Mouse (Mus musculus): ENCODE measurements around the gene Aph1b.
"Not testable (repeated sequence)": the region's sequence is repeated elsewhere in the genome, so short reads cannot be mapped to it uniquely, and the experiment has no call there.

Aph1b gene

DNA sequence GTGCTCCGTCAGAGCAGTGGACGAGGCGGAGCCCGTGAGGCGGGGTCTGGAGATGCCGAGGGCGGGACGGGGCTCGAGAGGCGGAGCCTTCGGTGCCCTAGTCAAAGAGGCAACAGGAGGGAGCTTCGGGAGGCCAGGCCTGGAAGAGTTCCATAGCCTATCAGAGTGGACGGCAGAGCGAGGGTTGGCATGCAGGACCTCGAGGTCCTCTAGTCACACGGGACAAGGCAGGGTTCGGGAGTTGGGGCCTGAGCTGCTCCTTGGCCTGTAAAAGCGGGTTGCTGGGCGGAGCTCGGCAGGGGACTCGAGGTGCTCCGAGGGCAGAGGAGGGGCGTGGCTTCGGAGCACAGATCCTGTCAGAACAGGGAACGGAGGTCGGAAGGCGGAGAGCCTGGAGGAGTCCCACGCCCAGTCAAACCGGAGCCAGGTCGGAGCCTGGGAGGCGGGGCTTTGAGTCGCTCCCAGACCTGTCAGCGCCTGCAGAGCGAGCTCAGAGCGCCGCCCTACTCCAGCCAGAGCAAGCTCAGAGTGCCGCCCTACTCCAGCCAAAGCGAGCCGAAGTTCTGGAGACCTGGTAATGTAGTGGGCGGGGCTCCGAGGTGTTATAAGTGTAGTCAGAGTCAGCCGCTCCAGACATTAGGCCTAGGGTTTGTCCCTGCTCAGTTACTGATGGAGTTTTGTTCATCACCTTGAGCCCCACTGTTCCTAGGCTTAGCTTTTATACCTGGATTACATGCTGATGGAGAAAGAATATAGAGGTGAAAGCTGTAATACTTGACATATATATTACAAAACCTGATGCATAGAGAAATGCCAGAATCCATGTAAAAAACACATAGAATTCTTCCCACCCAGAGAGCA, at the start of gene Aph1b:
TSS of gene Aph1b (minus strand) at position 27 of the 861 bp plus-strand sequence.
- peak; percentile 98 for DNase-seq (ENCODE audit: low read depth, low spot score)

DNA sequence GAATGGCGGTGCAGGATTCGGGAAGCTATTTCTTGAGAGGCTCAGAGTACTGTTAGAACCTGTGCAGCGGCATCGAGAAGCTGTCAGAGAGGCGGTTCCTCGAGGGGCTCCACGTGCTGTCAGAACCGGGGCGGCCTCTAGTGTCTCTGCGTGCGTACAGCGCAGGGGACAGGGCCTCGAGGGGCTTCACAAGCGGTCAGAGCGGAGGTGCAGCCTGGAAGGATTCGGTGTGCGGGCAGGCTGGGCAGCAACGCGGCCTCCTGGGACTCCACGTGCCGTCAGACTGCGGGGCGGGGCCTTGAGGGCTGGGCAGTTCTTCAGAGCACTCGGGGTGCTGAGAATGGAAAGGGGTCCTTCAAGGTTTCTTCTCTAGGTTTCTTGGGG, 39.8 kb upstream of the Aph1b start:
- no peak for DNase-seq (ENCODE audit: low read depth, low spot score)

DNA sequence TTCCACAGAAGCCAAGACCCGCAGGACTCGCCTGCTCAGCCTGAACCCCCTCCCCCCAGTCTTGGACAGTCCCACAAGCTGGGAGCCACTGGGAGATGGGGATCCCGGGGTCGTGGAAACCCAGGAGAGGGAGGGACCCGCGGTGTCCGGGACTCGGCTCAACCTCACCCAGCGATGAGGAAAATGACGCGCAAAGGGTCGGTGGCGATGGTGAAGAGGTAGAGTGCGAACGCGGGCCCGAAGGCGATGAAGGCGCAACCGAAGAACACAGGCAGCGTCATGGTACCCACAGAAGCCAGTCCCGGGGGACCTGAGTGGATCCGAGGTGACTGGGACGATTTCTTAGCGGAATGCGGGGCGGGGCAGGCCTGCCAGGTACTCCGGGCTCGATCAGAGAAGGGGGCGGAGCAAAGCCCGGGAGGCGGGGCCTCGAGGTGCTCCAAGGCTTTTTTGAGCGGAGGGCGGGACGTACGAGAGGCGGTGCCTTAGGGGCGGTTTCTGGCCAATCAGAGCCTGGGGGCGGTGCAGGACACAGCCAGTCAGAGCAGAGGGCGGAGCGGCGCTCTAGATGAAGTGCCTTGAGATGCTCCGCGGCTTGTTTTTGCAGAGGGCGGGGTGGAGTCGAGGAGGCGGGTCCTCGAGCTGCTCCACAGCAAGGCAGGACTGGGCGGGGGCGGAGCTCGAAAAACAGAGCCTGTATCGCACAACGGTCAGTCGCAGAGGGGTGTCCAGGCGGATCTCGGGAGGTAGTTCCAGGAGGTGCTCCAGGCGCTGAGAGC, 39.2 kb upstream of the Aph1b start, which contains the start of gene Aph1c:
TSS of gene Aph1c (minus strand) at position 409 of the 779 bp plus-strand sequence.
- peak; percentile 99 for DNase-seq (ENCODE audit: low read depth, low spot score)

DNA sequence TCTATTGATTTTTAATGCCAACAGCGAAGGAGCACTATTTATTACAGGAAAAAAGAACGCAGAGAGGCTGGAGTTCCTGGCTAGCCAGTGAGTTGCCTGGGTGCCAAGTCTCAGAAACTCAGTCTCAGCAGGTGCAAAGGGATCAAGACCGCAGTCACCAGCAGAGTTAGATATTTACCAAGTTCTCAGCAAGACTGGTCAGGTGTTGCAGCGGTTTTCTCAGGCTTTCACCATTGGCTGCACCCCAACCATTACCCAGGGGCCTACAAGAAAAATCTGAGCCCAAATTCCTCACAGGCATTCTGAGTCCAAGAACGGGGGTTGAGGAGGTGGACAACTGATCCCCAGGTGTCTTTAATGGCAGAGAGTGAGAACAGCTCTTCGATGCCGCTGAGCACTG, 38.6 kb upstream of the Aph1b start:
- DNase-seq (ENCODE audit: low read depth, low spot score), result no peak

DNA sequence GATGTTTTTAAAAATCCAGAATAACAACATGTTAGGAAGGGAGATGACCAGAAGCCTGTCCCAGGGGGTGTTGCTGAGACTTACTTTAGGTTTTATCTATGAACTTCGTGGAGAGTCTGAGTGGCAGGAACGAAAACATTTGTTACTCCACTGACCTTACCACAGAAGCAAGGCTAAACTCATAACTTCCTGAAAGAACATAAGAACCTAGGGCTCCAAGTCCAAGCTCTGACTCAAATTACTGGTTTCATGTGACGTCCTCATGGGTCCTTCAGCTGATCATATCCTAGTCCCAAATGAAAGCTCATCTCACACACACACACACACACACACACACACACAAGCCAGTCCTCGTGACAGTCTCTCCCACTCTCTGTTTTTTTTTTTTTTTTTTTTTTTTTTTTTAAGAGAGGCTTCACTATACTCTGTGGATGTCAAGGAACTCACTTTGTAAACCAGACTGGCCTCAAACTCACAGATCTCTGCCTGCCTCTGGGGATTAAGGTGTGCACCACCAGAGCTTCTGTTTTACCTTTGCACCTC, 37.1 kb upstream of the Aph1b start:
- DNase-seq (ENCODE audit: low read depth, low spot score), result no peak

DNA sequence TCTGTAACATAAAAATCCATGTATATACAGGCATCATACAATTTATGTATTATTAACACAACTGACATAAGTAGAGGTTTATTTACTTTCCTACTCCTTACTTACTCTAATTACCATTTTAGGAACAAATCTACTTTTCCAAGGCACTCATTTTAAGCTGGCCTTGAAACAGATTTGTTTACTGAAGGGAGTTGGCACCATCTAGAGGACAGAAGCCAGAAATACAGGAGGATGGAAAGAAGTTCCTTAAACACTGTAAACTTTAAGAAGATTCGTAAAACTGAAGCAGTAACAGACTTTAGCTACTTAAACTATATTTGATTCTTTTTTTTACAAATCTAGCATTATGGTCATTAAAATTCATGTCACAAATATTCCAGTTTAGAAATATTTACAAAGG, 30.7 kb upstream of the Aph1b start:
- DNase-seq (ENCODE audit: low read depth, low spot score), result peak; percentile 54

DNA sequence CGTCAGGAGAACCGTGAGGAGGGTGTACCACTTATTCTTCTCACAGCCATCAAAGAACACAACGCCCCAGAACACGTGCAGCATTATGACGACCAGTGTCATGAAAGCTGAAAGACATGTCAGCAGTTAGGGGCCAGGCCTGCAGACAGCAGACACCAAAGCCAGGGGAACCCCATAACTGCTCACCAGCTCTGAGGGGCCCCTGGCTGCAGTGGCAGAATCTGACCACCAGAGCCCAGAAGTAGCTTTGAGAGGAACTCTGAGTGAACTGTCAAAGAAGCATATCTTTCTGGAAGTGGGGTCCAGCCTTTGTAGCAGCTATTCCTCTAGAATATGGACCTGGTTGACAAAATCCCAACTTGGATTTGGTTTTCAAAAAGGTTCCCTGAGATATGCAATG, 27.0 kb upstream of the Aph1b start:
- not testable (repeated sequence) for DNase-seq (ENCODE audit: low read depth, low spot score)

DNA sequence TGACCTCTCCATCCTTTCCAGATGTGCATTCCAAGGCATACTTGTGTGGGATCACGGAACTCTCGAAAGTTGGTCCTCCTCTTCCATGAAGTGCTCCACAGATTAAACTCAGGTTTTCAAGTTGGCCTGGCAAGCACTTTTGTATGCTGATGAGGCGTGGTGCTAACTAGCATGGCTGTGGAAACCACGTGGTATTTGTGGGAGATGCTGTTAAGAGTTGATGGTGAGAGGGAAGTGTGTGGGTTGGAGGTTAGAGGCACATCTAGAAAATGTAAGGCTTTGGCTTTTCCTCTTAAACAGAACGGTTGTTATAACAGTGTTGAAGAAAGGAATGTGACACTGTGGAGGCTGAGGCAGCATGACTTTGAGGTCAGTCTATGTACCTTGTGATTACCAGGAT, 25.7 kb upstream of the Aph1b start:
- no peak for DNase-seq (ENCODE audit: low read depth, low spot score)

DNA sequence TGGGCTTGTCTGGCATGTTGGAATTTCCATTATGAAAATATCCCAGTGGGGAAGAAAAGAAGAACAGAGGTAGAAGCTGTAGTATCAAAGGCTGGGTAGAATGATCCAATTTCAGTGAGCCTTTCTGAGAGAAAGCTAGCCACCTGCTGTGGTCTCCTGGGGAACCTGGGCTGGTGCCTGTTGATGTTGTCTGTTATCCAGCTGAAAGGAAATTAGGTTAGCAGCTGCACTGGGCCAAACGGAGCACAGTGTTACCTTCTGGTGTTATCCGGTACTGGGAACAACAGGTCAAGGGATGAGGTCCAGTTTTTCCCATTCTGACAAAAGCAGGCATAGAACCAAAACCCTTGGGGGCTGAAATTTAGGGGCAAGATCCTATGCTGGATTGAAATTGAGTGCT, 18.1 kb upstream of the Aph1b start:
- DNase-seq (ENCODE audit: low read depth, low spot score), result peak; percentile 25

DNA sequence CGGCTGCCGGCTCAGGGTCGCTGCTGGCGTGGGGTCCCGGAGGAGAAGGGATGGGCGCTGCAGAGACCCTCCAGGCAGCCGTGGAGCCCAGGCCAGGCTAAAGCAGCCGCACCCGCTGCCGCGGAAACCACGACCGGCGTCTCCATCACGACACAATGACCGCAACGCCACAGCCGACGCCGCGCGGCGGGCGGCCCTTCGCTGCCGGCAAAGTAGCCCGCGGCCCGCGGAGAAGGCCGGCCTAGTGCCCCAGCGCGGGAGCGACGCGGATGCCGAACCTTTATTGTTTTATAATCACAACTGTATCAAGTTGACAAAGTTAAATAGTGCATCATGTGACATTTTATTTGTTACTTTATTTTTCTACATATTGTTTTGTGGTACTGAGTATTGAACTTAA, 10.7 kb upstream of the Aph1b start:
- DNase-seq (ENCODE audit: low read depth, low spot score), result not testable (repeated sequence)

DNA sequence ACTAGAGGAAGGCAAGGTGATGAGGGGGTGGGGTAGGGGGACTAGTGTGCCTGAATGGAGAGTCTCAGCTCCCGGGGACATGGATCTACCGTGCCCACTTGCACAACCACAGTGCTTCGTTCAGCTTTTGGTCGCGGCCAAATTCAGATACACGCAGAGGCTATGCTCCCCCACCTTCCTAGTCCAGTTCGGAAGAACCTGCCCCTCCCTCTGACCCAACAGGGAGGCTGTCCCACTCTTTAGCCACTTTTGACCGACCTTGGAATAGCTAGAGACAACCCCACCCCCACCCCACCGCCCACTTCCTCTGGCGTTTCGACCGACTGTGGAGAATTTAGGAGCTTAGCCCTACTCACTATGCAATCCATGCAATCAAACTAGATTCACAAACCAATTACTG, 6.7 kb upstream of the Aph1b start:
- no peak for DNase-seq (ENCODE audit: low read depth, low spot score)

DNA sequence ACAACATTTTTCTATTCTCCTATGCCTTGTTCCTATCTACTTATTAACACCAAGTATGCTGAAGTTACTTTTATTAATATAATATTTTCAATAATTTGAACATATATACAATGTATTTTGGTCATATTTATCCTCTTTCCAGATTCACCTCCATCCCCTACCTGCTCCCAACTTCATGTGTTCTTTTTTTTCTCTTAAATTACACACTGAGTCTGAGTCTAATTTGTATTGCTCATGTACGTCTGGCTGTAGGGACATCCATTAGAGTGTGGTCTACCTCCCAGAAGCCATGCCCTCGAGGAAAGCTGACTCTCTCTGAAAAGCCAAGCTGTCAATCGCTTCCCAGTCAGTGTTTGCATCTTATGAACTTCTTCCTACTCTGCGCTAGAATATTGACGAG, 1.4 kb upstream of the Aph1b start, which contains the start of gene Gm10647:
TSS of gene Gm10647 (plus strand) at position 301 of the 400 bp plus-strand sequence.
- DNase-seq (ENCODE audit: low read depth, low spot score), result no peak

DNA sequence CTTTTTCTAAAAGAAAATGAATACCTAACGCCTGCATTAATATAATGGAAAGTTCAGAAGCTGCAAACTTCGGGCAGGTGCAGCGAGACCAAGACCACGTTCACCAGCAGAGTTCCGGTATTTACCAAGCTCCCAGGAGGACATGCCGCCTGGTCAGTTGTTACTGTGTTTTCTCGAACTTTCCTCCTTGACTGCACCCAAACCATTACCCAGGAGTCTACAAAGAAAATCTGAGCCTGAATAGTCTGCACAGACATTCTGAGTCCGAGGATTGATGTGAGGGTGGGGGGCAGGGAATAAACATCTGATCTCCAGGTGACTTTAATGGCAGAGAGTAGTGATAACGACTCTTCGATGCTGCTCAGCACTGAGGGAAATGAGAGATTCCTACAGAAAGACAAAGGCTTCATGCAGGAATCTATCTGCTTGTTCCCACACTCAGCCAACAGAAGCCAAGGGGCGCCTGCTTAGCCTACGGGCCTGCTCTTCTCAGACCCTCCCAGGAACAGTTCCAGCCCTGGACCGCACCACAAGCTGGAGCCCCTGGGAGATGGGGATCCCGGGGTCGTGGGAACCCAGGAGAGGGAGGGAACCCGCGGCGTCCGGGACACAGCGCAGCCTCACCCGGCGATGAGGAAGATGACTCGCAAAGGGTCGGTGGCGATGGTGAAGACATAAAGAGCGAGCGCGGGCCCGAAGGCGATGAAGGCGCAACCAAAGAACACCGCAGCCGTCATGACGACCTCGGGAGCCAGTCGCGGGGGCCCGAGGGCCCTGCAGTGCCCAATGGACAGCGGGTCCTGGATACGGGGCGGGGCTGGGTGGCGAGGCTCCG, 444 bp downstream of the Aph1b start:
- peak; percentile 5 for DNase-seq (ENCODE audit: low read depth, low spot score)

DNA sequence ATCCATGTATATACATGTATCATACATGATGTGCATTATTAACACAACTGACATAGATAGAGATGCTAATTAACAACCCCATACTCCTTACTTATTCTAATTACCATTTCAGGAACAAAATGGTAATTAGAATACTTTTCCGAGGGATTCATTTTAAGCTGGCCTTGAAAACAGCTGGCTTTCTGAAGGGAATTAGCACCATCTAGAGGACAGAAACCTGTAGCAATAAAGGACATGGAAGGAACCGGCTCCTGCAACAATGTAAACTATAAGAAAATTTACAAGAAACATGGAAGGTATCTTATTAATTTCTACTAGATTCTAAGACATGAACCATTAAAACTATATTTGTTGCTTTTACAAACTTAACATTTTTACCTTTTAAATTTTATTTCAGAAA, 7.5 kb downstream of the Aph1b start:
- peak; percentile 37 for DNase-seq (ENCODE audit: low read depth, low spot score)

DNA sequence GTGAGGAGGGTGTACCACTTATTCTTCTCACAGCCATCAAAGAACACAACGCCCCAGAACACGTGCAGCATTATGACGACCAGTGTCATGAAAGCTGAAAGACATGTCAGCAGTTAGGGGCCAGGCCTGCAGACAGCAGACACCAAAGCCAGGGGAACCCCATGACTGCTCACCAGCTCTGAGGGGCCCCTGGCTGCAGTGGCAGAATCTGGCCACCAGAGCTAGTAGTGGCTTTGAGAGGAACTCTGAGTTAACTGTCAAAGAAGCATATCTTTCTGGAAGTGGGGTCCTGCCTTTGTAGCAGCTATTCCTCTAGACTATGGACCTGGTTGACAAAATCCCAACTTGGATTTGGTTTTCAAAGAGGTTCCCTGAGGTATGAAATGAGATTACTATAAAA, 10.7 kb downstream of the Aph1b start:
- DNase-seq (ENCODE audit: low read depth, low spot score), result not testable (repeated sequence)

DNA sequence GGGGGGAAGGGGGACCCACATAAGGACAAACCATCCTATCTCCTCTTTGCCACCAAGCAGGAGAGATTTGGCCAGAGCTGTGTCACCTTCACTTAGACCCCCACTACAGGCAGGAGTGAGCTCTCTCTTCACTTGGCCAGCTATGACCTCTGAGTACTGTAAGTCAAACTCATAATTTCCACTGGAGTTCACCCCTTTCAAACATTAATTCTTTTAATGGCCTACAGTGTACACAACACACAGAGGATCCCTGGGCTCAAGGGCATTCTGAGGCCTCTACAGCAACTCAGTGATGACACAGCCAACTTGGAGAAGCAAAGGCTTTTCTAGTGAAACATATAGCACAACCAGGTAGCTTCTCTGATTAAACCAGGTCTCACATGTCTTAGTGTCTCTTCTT, 24.6 kb downstream of the Aph1b start:
- no peak for DNase-seq (ENCODE audit: low read depth, low spot score)

DNA sequence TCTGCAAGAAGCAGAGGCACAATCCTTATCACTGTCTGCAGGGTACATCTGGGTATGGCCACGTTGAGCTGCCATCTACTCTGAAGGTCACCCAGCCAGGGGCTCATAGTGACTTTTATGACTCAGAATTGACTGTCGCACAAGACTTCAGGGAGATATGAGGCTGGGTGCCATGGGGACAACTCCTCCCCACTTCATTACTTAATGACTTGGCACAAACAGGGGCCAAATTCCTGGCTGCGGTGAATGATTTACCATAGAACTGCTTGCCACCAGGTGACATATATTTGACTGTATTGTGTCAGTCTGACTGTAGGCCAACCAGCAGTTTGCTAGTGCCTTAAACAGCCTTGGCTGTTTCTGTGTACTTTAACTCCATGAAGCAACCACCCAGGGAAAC, 26.0 kb downstream of the Aph1b start:
- DNase-seq (ENCODE audit: low read depth, low spot score), result no peak

DNA sequence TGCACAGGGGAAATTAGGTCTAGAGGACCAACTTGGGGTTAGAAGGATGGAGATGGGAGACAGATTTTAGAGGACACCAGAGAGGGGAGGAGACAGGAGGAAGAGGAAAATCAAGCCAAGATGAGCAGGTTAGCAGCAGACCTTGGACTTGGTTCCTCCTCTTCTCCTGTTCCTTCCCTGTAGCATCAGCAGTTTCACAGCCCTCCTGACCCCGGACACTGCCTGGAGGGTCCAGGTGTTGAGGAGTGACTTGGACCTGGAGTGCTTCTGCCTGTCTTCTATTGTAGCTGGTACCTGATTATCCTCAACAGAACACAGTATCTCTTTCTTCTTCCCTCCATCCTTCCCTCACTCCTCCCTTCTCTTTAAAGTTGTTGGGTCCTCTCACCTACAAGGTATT, 26.6 kb downstream of the Aph1b start:
- no peak for DNase-seq (ENCODE audit: low read depth, low spot score)

DNA sequence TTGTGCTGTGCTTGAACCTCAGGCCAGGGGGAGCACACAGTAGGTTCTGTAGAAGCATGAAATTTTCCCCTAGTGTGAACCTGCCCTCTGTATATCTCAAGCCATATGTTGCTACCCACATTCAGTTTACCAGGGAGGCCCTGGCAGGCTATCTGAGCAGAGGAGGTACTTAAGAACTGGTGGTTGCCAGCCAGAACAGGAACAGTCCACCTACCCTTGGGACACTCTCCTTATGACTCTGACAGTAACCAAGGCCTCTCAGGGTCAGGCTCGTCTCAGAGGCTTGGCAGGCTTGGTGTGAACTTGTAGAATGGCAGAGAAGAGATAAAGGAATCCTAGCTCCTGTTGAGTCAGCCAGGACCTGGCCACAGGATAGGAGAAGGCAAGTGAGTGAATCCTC, 34.3 kb downstream of the Aph1b start:
- DNase-seq (ENCODE audit: low read depth, low spot score), result no peak

DNA sequence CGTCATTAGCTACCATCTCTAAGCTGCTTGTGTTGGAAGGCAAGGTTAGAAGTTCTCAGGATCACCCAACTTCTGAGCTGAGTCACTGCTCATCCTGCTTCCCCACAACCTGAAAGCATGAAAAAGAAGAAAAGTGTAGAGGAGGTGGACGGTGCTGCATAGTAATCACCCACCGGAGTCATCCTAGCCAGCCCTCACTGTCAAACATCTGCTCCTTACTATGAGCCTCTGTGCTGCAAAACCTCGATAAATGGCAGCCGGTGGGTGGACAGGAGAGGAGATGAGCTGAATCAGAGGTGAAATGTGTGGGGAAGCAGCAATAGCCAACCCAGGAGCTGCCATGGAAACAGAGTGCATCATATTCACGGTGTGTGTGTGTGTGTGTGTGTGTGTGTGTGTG, 42.4 kb downstream of the Aph1b start:
- no peak for DNase-seq (ENCODE audit: low read depth, low spot score)

DNA sequence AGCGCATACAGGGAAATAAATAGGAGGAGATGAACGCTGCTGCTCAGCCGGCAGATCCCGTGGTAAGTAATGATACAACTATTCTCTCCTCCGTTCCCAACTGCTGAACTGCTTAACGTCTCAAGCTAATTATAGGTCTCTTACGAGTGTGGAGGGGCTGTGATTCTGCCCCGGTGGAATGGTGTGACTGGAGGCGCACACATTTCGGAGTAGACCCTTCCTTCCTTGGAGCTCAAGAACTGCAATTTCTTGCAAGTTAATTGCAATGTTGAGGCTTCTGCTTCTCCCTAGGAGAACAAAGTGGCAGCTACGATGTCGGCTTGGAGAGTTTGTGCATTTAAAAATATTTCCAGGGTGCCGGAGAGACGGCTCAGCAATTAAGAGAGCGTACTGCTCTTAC, 46.9 kb downstream of the Aph1b start:
- DNase-seq (ENCODE audit: low read depth, low spot score), result no peak

DNA sequence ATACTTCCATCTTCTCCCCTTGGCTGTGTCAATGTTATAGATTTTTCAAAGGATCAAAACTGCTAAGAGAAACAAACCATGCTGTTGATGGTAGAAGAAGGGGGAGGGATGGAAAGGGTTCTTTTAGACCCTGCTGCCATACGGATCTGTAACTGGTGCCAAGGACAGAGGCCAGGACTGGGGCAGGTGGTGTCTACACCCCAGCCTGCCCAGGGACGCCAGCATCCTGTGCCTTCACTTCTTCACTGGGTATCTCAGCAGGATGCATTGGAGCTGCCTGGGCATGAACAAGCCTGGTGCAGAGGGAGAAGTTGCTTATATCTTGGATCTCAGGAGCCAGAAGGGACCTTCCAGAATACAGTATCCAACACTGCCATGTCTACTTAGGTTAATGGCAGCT, 50.8 kb downstream of the Aph1b start:
- no peak for DNase-seq (ENCODE audit: low read depth, low spot score)

All from mesoderm, embryonic 11.5 days (tissue).